Mouse (Mus musculus): Measurements from ENCODE around the gene Dennd6a.

The Dennd6a gene

DNA sequence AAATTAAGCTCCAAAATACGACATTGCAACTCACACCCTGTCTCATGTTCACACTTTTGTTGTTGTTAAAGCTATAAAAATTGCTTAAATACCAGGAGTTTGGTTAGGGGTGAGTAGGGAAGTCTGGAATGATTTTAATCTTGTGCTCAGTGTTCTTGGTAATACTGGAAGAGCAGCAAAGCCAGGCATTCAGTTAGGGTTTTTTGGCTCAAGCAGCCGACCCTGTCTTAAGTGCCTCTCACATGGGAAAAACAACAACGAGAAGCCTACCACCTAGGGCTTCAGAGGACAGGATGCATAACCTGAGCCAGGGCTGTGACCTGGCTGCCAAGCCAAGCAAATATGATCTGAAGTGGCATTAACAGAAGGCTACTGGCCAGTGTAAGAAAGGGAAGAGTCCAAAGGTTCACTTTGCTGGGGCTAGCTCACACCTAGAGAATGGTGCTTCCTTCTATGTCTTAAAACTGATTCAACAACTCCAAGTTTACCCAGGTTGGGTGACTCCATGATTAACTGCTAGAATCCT lies 2.7 kb downstream of the Dennd6a start:
- DNase-seq = peak; percentile 11

DNA sequence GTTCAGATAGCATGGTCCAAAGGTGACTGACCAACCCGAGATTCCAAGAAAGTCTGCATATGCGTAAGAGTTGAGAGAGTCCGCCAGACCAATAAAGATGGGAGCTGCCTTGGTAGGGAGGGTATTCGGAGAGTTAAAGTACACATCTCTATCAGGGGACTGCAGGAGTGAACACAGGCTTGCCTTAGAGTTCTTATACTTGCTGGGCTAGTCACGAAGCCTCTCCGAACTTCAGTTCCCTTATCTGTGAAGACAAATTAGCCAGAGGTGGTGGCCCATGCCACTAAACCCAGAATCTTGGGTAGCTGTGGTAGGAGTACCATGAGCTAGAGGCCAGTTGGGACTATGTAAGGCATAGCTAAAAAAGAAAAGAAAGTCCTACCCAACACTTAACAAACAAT lies 5.1 kb downstream of the Dennd6a start:
- DNase-seq = peak; percentile 7

DNA sequence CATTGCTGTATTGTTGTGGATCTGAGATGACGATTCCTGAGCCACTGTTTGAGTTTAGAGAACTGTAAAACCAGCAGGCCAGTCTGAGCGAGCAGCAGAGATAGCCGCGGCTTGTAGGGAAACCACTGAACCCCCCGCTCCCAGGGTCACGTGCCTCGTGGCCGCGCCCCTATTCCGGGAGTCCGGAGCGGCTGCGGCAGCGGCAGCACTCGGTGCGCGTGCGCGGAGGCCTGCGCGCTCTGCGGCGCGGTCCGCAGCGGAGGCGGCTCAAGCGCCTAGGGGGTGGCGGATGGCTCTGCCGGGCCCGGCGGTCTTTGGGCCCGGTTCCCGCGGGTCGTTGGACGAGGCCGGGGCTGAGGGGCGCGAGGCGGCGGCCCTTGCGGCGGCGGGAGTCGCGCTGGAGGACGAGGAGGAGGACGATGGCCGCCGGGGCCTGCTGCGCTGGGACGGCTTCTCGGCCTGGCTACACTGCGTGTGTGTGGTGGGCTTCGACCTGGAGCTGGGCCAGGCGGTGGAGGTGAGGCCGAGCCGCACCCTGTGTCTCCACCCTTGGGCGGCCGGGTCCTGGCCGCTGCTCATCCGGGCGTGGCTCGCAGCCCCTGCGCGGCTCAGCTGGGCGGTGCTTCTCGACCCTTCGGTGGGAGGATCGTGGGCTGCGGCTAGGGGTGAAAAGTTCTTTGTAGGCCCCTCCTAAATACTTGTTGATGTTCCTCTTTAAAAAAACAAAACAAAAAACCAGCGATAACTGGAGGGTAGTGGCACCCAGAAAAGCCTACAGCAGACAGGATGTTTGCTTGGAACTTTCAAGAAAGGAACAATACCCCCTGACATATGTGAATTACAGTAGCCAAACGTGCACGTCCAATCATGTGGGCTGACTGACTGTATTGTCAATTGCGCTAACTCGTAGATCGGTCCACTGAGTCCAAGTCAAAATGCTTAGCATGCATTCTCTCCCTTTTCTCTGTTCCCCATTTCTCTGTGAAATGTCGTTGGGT lies 6.0 kb downstream of the Dennd6a start:
- DNase-seq = peak; percentile 81

DNA sequence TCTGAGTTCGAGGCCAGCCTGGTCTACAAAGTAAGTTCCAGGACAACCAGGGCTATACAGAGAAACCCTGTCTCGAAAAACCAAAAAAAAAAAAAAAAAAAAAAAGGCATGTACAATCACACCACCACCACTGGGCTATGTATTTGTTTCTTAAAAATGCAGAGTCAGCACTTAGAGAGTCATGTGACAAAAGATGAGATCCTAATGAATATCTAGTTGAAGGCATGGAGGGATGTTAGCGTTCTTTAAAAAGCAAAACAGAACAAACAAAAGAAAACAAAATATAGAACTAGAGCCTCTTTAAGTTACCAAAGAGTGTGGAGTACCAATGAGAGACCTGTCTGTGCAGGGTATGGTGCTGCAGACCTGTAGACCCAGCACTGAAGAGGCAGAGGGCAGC lies 10.0 kb downstream of the Dennd6a start:
- DNase-seq = no peak

DNA sequence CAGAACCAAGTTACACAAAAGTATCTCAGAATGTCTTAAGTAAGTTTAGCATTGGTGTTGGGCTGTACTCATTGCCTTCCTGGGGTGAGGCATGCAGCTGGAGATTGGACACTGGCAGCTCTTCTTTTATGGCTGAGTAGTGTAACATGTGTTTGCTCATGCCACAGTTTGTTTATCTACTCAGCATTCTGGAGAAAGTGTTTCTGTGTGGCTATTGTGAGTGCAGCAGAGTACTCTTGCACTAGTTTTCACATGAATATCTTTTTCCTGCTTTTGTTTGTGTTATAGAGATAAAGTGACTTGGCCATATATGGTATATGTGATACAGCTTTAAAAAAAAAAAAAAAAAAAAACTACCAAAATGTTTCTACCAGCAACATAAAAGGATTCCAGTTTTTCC lies 13.5 kb downstream of the Dennd6a start:
- DNase-seq = no peak

DNA sequence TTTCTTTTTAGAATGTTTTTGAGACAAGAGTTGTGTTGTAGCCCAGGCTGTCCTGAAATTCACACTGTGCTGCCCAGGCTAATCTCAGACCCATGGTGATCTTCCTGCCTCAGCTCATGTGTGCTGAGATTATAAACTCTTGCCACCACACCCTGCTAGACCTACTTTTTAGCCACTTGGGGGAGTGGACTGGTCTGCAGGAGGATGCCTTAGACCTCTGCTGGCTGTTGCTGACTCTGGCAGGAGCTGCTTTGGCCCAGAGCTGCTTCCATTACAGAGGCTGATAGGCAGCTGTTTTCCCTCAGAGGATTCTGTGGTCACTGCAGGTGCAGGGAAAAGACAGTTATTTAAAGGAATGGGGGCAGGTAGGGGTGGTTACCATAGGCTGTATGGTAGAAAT lies 17.7 kb downstream of the Dennd6a start:
- no peak for DNase-seq

DNA sequence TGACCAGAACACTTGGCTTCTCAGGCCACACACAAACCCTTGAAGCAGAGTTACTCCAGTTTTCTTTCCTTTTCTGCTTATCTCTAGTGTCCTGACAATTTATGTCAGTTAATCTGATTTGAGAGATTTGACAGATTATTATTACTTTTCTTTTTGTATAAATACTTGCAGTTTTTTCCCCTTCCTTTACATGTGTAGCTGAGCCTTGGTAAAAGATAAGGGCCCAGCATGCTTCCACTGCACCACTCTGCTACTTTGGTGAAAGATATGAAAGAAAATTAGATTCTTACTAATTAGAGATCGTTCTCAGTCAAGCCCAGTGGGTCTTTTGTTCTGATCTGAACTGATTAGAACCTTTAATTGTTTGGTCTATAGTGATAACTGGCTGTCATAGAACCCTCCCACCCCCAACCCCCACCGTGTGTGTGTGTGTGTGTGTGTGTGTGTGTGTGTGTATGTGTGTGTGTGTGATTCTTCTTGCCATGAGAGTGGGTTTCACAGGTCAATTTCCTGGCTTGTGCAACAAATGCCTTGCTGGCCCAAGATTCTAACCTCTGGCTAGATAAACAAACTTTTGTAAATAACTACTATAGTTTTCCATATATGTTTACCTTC lies 19.7 kb downstream of the Dennd6a start:
- DNase-seq = no peak

DNA sequence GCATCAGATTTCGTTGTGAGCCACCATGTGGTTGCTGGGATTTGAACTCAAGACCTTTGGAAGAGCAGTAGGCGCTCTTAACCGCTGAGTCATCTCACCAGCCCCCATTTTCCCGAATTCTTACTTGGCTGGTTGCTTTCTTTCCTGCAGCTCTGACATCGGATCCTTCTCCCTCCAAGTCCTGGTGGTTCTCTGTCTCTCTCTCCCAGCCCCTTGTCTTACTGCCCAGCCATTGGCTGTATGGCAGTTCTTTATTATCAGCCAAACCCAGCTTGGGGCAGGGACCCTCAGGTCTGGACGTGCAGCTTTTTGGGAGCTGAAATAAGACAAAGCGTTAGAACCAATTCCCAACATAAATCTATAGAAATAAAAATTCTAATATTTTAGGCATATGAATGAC lies 21.5 kb downstream of the Dennd6a start:
- no peak for DNase-seq

DNA sequence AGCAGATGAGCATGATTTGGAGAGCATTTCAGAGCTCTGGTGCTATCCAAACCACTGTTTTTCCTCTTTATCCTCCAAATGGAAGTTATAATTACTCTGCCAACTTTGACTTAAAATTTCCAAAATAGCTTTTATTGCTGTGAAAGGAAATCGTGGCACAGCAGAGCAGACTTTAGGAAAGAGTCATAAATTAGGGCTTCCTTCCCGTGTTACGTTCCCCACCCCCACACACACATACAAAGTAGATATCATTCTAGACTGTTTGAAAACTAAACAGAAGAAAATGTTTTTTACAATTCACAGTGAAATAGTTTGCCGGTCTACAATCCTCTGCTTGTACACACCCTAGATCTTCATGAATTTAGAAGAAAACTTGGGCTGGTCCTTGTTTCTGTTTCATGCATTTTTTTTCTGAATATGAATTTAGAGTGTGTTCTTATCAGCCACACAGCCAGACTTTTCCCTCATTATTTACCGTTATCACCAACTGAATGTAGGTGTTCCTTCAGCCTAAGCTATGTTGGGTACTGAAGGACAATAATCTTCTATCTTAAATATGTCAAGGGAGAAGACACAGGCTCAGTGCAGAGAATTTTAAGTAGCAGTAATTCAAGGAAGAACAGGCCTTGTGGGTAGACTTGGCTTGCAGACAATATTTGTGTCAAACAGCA lies 22.2 kb downstream of the Dennd6a start:
- no peak for DNase-seq

DNA sequence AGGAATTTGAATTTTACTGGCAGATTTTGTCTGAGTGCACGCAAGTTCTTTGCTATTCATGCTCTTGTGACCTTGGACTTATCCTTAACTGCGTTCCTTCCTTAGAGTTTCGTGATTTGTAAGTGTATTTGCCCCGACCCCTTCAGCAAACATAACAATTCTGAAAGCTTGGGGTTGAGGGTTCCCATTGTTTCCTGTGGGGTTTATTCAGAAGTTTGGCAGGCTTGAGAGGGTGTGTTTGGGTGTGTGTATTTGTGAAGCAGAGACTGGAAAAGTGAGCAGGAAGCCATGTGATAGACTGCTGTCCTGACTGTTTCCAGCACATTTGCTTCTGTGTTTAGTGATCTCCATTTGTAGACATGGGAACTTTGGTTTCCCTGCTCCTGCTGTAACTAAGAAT lies 31.7 kb downstream of the Dennd6a start:
- DNase-seq = no peak

DNA sequence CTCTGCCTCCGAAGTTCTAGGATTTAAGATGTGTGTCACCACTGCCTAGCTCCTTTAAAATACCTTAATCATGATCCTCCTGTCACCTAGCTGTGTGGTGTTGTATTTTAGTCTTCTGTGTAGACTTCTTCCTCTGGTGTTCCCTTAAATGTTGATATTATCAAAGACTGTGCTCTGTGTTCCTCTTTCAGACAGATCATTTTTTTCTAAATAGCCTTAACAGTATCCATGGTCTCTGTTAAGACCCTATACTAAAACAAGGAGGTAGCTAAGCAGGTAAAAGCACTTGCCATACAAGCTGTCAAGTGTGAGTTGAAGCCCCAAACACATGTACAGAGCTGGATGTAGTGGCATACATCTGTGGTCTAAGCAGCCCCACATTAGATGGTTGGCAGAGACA lies 36.0 kb downstream of the Dennd6a start:
- DNase-seq = no peak

DNA sequence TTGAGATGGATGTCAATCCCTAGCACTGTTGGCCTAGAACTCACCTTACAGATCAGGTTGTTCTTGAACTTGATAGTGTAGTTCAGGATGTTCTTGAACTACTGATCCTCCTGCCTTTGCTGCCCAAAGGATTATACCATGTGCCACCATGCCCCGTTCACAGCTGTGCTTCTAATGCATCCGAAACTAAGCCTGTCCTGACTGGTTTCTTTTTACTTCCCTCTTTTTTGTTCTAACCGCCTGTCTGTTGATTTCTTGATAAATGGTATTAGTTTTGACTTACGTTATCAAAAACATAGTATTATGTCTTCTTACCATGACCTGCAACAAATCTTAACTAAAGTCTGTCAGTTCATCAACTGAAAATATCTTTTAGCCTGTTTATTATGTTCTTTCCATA lies 37.0 kb downstream of the Dennd6a start:
- DNase-seq = no peak

DNA sequence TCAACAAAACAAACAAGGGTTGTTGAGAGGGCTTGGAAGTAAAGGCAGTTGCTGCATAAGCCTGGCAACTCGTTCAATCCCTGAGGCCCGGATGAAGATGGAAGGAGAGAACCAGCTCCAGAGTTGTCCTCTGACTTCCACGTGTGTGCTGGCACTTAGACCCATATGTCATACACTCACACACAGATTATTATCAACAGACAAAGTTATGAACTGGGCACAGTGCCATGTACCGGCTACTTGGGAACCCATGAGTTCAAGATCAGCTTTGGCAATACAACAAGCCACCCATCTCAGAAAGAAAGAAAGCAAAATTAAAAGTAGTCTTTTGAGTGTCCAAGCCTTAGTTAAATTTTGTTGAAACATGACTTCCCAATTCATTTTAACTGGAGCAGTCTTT lies 51.6 kb downstream of the Dennd6a start:
- DNase-seq = no peak

DNA sequence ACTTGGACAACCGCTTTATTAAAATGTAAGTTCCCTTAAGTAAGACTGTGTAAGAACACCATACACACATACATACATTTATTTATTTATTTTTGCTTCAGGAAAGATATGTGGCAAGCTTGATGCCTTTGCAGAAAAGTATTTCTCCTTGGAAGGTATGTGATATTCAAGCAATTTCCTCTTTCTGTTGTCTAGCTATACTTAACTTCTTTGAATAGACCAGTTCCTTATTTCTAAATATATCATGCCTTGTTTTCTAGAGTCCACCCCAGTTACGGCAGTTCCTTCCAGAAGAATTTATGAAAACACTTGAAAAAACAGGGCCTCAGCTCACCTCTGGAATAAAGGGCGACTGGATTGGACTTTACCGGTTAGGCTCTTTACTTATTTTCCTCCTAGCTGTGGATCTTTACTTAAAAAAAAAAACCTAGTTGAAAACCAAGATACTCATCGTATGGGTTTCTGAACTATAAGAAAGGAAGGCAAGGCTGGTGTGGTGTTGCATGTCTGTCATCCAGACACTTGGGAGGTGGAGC lies 53.0 kb downstream of the Dennd6a start:
- DNase-seq = no peak

DNA sequence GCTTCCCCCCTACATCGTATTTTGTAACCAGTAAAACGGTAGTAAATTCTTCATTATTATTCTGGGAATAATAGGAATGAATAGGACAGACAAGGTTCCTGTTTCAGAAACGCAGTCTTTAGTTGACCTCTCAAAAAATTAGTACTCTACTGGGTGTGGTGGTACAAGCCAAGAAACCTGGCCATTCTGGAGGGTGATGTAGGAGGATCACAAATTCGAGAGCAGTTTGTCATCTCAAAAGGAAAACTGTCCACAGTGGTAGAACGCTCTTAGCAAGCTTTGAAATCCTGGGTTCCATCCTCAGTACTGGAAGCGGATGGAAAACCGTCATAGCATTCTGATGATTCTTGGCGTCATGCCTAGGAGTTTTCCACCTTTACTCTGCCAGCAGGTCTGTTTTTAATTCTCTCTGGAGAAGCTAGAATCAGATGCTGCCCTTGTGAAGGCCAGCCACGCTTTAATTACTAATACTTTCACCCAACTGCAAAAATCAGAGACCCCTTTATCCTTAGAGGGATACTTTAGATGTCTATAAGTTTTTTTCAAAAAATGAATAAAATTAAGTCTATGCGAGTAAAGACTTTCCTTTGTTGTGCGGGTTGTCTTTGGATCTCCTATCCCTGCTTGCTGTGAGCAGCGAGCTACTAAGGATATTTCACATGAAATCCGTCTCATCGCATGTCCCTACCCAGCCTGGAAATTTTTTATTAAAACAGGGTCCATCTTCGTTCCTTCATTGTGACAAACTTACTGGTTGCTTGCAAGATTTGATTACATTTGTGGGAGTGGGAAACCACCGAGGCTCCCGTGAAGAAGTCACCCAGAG lies 63.6 kb downstream of the Dennd6a start:
- DNase-seq = peak; percentile 52

DNA sequence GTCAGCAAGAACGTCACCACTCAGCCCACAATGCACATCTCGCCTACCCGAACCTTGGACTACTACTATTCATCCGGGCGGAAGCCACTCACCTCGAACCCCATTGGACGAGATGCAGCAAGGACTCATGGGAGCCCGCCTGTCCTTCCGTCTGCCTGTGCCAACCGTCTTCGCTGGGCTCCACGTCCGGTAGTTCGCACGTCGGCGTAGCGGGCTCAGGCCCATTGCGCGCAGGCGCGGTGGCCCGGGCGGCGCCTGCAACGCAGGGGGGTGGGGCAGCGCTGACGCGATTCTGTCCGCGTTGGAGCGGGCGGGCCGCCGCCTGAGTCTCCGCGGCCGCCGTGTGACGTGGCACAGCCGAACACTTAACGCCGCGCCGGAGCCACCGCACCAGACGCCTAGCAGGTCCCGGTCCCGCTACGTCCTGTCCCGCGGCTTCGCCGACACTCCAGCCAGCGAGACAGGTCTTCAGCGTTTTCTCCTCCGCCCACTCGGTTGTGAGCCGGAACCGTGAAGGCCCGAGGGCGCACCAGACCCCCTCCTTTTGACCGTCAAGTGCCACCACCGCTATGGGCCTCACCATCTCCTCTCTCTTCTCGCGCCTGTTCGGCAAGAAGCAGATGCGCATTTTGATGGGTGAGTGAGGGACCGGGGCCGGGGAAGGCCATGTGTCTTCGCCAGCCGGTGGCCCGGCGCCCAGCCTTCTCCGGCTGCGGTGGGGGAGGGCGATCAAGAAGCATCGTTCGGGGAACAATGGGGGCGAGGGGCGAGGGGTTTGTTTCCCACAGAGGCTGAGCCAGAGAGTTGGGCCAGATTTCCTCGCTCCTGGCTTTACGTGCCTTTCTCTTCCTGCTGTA lies 64.4 kb downstream of the Dennd6a start, which contains the start of gene Arf4:
Gene Arf4 (plus strand): TSS at position 224 of the 857 bp plus-strand sequence.
- peak; percentile 96 for DNase-seq

DNA sequence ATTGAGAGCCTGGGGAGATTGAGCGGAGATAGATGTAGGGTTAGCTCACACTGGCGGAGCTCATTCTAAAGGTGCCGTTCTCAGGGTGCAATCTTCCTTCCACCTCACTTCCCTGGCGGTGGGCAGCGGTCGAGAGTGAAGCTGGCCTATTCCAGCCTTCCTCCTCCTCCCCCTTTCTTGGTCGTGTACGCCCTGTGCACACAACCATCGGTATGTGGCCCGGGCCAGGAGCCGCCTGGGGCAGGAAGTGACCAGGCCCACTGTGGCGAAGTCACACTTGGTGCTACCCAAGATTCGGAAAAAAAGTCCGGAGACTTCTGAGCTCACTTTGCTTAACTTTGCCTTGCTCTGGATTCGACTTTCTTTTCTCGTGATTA lies 65.0 kb downstream of the Dennd6a start:
- no peak for DNase-seq

DNA sequence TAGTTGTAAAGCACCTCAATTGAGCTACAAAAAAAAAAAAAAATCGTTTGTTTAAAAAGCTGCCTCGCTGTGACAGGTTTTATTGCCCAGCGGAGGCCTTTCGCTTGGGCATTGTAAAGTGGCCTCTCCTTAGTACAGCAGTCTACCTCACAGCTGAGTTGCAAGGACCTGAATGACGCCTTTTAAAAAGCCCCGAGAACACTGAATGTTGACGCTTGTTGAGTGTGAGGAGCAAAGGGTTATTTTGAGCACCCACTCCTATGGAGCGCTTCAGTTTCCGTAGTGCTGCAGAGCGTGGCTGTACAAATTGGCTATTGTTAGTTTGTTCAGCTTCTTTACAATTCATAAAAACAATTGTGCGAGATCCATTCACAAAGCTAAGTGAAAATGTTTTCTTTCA lies 65.6 kb downstream of the Dennd6a start:
- DNase-seq = no peak

DNA sequence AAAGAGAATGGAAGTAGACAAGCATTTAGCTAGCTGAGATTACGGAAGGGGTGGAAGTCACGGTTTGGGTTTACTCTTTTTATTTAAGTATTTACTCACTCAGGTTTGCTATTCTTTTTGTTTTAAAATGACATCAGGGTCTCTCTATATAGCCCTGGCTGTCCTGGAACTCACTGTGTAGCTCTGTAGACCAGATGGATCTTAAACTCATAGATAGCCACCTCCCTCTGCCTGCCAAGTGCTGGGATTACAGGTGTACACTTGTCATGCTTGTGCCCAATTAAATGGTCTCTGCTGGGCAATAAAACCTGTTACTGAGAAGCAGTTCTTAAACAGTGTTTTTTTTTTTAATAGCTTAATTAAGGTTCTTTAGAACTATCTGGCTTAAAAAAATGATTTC lies 66.3 kb downstream of the Dennd6a start:
- peak; percentile 14 for DNase-seq

DNA sequence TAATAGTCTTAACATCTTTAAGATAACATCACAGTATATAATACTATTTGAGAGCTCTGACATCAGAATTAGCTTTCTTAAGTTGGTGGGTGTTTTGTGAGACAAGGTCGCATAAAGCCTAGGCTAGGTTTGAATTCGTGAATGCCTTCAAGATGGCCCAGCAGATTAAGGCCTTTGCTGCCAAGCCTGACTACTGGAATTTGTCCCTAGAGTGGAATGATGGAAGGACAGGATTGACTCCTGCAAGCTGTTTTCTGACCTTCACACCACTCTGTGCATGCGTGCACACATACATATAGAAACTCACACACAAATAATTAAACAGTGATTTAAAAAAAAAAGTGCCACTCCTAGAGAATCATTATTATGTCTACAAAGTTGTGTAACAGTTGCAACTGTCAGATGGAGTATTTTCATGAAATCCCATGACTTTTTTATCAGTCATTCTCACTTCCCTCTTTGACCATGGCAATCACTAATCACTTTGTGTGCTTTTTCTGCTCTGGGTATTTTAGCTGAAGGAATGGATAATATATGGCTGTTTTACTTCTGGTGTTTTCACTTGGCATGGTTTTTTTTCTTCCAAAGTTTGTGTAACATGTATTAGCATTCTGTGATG lies 69.5 kb downstream of the Dennd6a start:
- DNase-seq = no peak
